ENCODE assay signal across 23 mouse cellular contexts in genomic region chr15:93499866-93500265, GRCm38 (mm10).
DNase-seq lines count a peak whose midpoint lies in the region; ATAC-seq and TF ChIP-seq lines count a peak whose summit lies in the region.
"Had no signal": no experiment of that assay in that cellular context is flagged by ENCODE, and none has a peak within 500 bp of the region (broad histone marks: within the 10 kb centered on the region; RNA-seq: fewer than 3 reads in every experiment).

No protein-coding gene starts in this region.

- peaks cover 40% of the 10 kb centered on the region for H3K36me3 ChIP-seq in hindbrain, postnatal 0 days (ENCODE audit: insufficient read depth, low read length)
- peaks cover 19% of the 10 kb centered on the region for H3K36me3 ChIP-seq in hindbrain, embryonic 16.5 days (ENCODE audit: control insufficient read depth, insufficient read depth, low read length)
- H3K36me3 ChIP-seq in lung, postnatal 0 days (ENCODE audit: insufficient read depth, low read length) = peaks cover 45% of the 10 kb centered on the region

- H3K4me2 ChIP-seq in hindbrain, postnatal 0 days (ENCODE audit: low read depth, low read length) = no peak overlapping the region
- H3K4me2 ChIP-seq in hindbrain, embryonic 16.5 days (ENCODE audit: low read length) = no peak overlapping the region
- H3K4me2 ChIP-seq in lung, postnatal 0 days (replicated peaks; ENCODE audit: low read depth, low read length) = no peak overlapping the region
- H3K4me2 ChIP-seq: embryonic facial prominence, embryonic 12.5 days; heart, embryonic 11.5 days; hindbrain, embryonic 15.5 days; liver, embryonic 11.5 days; neural tube, embryonic 12.5 days; stomach, embryonic 15.5 days had no signal

- no peak for ATAC-seq in hindbrain, postnatal 0 days
- ATAC-seq in hindbrain, embryonic 16.5 days = no peak
- peak; percentile 70 for ATAC-seq in lung, postnatal 0 days
- ATAC-seq: forebrain, embryonic 16.5 days; intestine, embryonic 16.5 days had no signal

- no peak for TF ChIP-seq CTCF in hindbrain, postnatal 0 days (IDR thresholded peaks at IDR 0.05; ENCODE audit: low read depth)
- no peak for TF ChIP-seq CTCF in lung, postnatal 0 days (IDR thresholded peaks at IDR 0.05)

- 68% methylated on average over 9 of the region's 9 CpGs for WGBS in hindbrain, postnatal 0 days
- 73% methylated on average over 9 of the region's 9 CpGs for WGBS in hindbrain, embryonic 16.5 days
- WGBS in lung, postnatal 0 days = 72% methylated on average over 9 of the region's 9 CpGs

- H3K4me3 ChIP-seq in hindbrain, postnatal 0 days (ENCODE audit: low read length) = no peak overlapping the region
- H3K4me3 ChIP-seq in hindbrain, embryonic 16.5 days (ENCODE audit: low read length) = no peak overlapping the region
- no peak overlapping the region for H3K4me3 ChIP-seq in lung, postnatal 0 days (ENCODE audit: low read depth, low read length)
- H3K4me3 ChIP-seq: embryonic facial prominence, embryonic 12.5 days; hindbrain, embryonic 15.5 days; neural tube, embryonic 12.5 days; stomach, embryonic 15.5 days had no signal

- no peaks in the 10 kb centered on the region for H3K9me3 ChIP-seq in hindbrain, postnatal 0 days (ENCODE audit: low read length)
- H3K9me3 ChIP-seq in hindbrain, embryonic 16.5 days (ENCODE audit: control insufficient read depth, low read length) = no peaks in the 10 kb centered on the region
- H3K9me3 ChIP-seq in lung, postnatal 0 days (ENCODE audit: low read length) = no peaks in the 10 kb centered on the region
- H3K9me3 ChIP-seq: embryonic facial prominence, embryonic 12.5 days; hindbrain, embryonic 15.5 days; neural tube, embryonic 12.5 days; stomach, embryonic 15.5 days had no signal

- TF ChIP-seq EP300 in lung, postnatal 0 days (IDR thresholded peaks at IDR 0.05) = no peak

- no peak overlapping the region for H3K27ac ChIP-seq in hindbrain, postnatal 0 days
- H3K27ac ChIP-seq in hindbrain, embryonic 16.5 days (ENCODE audit: low read depth, low read length) = no peak overlapping the region
- H3K27ac ChIP-seq in lung, postnatal 0 days (ENCODE audit: low read length) = no peak overlapping the region
- H3K27ac ChIP-seq: embryonic facial prominence, embryonic 12.5 days; hindbrain, embryonic 15.5 days; neural tube, embryonic 12.5 days; stomach, embryonic 15.5 days had no signal

- DNase-seq in hindbrain, postnatal 0 days (ENCODE audit: low spot score) = peak; percentile 41
- peak; percentile 49 for DNase-seq in lung, postnatal 0 days (ENCODE audit: low spot score)
- no peak for DNase-seq in lung, postnatal 25 days (ENCODE audit: low spot score)
- peak; percentile 48 for DNase-seq in ES-CJ7 (ENCODE audit: low read depth, low spot score)
- peak; percentile 58 for DNase-seq in R1 (ENCODE audit: low read depth, low spot score)
- no peak for DNase-seq in layer of hippocampus, adult 18-20 months (ENCODE audit: low spot score in 2 of 2)
- DNase-seq: adrenal gland, postnatal 25 days; cerebellum, adult 9-10 months; gastrocnemius, postnatal 14 days; heart, adult 11 months; kidney, adult 9 months; lung, postnatal 36 days; right cerebral cortex, adult 18-20 months; thymus, postnatal 25 days had no signal

- no peaks in the 10 kb centered on the region for H3K27me3 ChIP-seq in hindbrain, postnatal 0 days (ENCODE audit: insufficient read depth, low read length)
- H3K27me3 ChIP-seq in hindbrain, embryonic 16.5 days (replicated peaks; ENCODE audit: control insufficient read depth, insufficient read depth, low read length) = no peaks in the 10 kb centered on the region
- H3K27me3 ChIP-seq in lung, postnatal 0 days (replicated peaks; ENCODE audit: insufficient read depth, low read length) = no peaks in the 10 kb centered on the region
- H3K27me3 ChIP-seq: embryonic facial prominence, embryonic 12.5 days; hindbrain, embryonic 15.5 days; neural tube, embryonic 12.5 days; stomach, embryonic 15.5 days had no signal

- no peak overlapping the region for H3K9ac ChIP-seq in hindbrain, postnatal 0 days (replicated peaks; ENCODE audit: low read length)
- H3K9ac ChIP-seq in hindbrain, embryonic 16.5 days (ENCODE audit: low read depth, low read length) = no peak overlapping the region
- H3K9ac ChIP-seq in lung, postnatal 0 days (replicated peaks; ENCODE audit: low read depth) = no peak overlapping the region
- H3K9ac ChIP-seq: embryonic facial prominence, embryonic 12.5 days; hindbrain, embryonic 15.5 days; neural tube, embryonic 12.5 days; stomach, embryonic 15.5 days had no signal

- no peaks in the 10 kb centered on the region for H3K4me1 ChIP-seq in hindbrain, postnatal 0 days (ENCODE audit: insufficient read depth, low read length)
- no peaks in the 10 kb centered on the region for H3K4me1 ChIP-seq in hindbrain, embryonic 16.5 days (ENCODE audit: control insufficient read depth, insufficient read depth, low read depth, low read length)
- no peaks in the 10 kb centered on the region for H3K4me1 ChIP-seq in lung, postnatal 0 days (ENCODE audit: insufficient read depth, low read depth, low read length)
- H3K4me1 ChIP-seq: embryonic facial prominence, embryonic 12.5 days; hindbrain, embryonic 15.5 days; neural tube, embryonic 12.5 days; stomach, embryonic 15.5 days had no signal

Comparison
In these comparisons a context has a peak if more than half of its experiments do, and no peak if none do; other contexts are left out.
1. DNase-seq: peak in hindbrain, postnatal 0 days (single experiment), lung, postnatal 0 days (single experiment), ES-CJ7 (single experiment) and R1 (single experiment); none in lung, postnatal 25 days (single experiment) and layer of hippocampus, adult 18-20 months (0 of 2).